Mouse (Mus musculus) neutrophil, adult 5-6 weeks (primary cell): Measurements from ENCODE around the gene Kxd1. TPM values are rescaled to one million over a fixed set of nuclear protein-coding genes. Genes with fewer than 3 reads are reported as not detected.
A peak's percentile ranks its signal among the peaks of the same experiment; 100 is the strongest.

Experiments used
- ATAC-seq: fragments of 151-379, 151-347 bp; 2 replicates; pipeline ENCODE4 v1.8.0; 2017; ENCODE audit warnings: mild to moderate bottlenecking, moderate TSS enrichment; ENCODE audit not compliant: insufficient number of reproducible peaks, poor library complexity, low FRiP score, severe bottlenecking; ENCODE audit errors: extremely low read depth
- total RNA-seq: library from RNA; stranded (forward); fragments of 200-1000 nt; gene quantifications from 2 replicates; pipeline ENCODE4 v1.2.3, GENCODE M21; 2017

Kxd1 gene
- 47.4 and 51.6 TPM in 2 replicates for total RNA-seq

DNA sequence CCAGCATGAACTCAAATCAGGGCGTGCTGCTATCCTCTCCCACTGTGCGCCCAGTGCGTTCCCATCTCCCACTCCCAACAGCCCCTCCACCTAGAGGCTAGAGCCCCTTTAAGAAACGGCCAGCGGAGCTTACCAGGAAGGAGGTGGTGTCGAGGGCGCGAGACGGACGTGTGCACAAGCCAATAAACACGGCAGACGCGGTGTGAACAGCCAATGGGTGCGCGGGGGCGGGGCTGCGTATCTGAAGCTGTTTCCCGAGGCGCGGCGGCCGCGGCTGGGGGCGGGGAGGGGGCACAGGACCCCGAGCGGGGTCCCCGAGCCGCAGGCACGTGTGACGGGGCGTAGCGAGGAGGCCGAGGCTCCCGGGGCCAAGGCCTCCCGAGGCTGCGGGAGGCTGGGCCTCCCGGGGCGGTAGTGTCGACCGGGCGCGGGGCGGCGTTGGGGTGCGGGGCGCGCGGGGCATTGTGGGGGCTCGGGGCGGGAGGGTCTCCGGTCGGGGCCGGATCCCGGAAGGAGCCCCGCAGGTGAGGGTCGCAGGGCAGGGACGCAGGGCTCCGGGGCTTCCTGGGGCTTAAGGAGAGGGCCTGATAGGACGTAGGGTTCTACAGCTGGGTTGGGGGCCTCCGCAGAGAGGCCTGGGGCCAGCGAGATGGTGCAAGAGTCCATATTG lies at the start of gene Kxd1, which contains the start of gene Fkbp8:
Kxd1 (minus strand) TSS at position 445 of the 670 bp plus-strand sequence.
Fkbp8 (plus strand) TSS at position 213 of the 670 bp plus-strand sequence.
- ATAC-seq, result peak; percentile 89

DNA sequence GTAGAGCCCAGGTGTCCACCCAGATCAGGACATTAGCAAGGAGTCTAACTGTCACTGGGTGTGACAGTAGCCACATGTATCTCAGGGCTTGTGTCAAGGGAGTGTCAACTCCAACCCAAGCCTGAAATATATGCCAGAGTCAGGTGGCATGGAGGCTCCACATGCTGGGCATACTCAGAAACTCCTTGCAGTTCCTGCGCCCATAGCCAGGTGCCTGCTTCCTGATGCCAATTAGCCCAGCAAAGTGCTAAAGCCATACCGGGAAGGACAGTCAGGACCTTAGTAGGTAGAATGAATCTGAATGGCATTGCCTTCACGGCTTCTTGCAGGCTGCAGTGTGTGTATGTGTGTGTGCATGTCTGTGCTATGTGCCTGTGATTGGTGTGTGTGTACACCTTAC lies 49.5 kb upstream of the Kxd1 start:
- ATAC-seq, result no peak

DNA sequence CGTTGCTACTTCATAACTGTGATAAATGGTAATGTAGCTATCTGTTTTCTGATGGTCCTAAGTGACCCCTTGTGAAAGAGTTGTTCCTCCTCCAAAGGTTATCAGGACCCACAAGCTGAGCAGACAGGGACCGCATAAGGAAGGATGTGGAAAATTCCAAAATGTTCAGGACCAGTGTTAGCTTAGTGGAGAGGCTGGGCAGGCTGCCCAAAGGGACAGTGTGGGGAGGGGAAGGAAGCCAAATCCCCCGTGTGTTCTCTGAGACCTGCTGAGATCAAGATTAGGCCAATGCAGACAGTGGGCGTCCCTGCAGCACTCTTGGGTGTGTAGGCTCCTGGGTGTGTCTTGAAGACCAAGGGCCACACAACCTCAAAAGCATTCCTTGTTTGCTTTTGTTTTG lies 47.2 kb upstream of the Kxd1 start:
- ATAC-seq, result no peak

DNA sequence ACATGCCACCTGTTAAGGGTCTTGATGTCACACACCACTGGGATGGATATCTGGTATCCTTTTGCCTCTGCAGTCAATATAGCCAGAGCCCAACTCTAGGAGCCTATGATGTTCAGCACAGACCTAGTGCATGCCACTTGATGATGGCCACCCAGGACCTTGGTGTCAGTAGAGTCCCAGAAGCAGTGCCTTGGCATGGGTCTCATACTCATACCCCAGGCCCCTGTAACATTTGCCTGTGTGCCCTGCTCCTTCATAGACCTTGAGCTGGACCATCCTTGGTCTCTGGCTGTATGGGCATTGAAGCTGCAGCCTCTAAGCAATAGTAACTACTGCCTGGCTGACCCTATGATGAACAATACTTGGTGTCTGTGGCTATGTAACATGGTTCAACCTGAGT lies 46.5 kb upstream of the Kxd1 start:
- no peak for ATAC-seq

DNA sequence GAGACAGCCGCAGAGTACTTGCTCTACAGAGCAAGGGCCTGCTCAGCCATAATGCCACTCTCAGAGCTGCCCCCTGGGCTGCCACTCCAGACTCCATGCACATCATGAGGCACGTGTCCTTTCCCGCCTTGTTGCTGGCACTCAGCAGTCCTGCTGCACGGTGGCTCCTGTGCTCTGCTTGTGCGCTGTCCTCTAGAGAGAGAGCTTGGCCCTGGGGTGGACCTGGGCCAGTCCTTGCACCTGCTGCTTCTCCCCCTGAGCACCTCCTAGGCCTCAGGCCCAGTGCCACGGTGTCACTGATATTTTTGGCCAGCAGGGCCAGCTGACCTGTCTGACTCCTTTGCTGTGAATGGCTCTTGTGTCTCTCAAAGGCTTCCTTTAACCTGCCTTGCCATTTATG lies 43.2 kb upstream of the Kxd1 start:
- ATAC-seq, result no peak

DNA sequence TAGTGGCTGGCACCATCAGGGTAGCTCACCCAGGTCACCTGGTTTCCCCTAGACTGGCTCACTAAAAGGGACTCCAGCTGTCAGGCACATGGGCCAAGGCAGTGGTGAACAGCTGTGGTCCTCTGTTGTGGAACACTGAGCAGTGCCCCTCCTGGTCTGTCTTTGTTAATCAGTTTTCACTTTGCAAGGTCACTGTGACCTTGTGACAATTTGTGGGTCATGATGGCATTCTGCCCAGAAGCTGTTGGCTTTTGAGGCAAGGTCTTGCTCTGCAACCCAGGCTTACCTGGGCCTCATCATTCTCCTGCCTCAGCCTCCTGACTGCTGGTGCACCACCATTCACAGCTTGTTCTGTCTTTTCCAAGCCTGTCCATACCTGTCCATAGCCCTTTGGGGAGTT lies 42.6 kb upstream of the Kxd1 start:
- no peak for ATAC-seq

DNA sequence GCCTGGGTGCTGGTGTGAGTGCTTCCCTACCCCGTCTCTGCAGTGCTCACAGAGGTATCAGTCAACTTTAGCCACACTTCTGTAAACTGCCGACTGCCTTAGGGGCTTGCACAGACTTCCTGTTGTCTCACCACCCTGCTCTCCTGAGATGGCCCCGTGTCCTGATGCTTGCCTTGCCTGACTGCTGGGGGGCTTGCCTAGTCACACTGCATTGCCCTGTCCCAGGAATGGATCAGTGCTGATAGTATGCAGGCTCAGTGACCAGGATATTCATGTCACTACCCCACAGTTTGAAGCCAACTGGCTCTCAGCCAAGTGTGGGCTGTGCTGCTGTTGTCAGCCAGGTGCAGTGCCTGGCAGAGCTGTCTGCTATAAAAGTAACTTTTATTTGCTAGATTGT lies 37.8 kb upstream of the Kxd1 start:
- ATAC-seq, result peak; percentile 23; the same call in 1 of the 2 replicates

DNA sequence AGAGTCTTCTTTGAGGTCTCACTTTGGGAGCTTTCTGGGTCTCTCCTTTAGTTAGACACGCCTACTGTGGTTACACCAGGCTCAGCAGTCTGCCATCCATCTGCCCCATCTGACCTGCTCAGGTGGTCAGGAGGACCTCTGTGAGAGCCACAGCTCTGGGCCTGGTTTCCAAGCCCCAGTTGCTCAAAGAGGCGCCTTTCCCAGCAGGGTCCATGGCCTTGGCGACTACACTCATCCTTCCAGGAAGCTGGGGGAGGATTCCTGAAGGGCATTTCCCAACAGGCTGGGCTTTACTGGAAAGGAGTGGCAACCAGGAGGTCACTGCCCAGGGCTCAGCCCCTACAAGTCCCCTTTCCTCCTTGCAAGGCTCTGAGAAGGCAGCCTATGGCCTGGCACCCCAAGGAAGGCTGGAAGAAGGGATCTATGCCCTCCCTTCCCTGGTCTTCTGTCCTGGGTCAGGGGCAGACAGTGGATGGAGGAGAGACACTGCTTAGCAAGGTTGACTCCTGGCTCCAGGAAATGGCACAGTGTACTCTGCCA lies 37.0 kb upstream of the Kxd1 start:
- ATAC-seq, result no peak

DNA sequence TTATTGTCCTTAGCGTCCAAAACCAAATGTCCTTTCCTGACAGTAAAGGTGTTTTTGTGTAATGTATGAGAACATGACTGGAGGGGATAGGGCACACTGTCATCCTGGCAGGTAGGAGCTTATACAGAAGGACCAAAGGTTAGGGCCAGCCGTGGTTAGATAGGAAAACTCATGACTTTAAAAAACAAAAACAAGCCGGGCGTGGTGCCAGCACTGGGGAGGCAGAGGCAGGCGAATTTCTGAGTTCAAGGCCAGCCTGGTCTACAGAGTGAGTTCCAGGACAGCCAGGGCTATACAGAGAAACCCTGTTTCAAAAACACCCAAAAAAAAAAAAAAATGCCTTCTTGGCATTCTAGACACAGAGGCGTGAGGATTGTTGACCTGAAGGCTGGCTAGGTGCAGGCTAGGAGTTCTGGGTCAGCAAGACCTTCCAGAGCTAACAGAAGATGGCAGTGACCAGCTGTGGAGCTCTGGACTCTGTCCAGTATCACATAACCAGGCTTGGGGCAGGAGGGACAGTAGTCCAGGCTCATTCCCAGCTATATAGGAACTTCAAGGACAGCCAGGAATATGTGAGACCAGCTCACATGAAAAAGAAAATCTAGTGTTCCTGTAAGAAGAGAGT lies 36.1 kb upstream of the Kxd1 start:
- ATAC-seq, result no peak

DNA sequence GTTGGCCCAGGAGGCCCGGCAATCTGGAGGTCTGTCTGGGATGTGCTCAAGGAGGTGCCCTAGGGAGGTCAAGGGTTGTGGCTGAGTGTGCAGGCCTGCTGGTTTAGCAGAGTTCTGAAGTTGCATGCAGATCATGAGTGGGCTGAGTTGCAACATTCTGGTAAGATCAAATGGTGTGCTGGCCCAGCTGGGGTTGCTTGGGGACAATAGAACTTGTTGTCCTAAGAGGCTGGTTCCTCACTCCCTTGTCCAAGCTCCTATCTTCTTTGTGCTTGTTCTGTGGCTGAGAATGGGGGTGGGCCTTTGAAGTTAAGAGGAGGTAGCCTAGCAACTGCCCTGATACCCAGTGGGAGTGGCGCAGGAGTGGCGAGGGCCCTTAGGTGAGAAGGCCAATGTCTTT lies 35.0 kb upstream of the Kxd1 start:
- ATAC-seq, result no peak

DNA sequence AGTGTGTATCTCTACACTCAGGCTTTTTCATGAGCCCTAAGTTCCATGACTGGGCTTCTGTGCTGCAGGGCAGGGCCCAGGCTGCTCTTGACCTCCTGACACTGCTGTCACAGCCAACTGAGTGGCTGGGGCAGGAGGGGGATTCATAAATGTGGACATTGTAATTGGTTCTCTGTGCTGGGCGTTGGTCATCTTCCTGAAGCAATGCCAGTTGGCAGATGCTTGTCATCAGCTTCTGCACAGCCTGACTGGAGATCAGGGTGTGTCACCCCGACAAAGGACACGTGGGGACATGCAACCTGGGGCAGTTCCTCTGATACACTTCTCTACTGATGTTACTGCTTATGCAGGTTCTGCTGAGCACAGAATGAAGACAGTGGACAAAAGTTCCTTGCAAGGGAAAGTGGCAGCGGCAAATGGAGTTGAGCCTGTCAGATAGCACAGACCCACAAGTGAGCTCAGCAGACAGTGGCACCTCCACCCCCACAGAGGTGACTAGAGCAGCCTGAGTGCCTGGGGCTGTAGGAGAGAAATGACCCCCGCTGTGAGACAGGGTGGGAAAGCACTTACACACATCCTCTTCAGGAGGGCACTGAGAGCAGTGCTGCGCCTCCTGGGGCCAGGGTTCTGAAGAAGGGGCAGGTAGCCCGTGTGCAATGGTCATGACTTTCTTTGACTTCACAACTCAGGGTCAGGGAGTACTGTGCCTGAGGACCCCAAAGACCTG lies 34.2 kb upstream of the Kxd1 start:
- no peak for ATAC-seq

DNA sequence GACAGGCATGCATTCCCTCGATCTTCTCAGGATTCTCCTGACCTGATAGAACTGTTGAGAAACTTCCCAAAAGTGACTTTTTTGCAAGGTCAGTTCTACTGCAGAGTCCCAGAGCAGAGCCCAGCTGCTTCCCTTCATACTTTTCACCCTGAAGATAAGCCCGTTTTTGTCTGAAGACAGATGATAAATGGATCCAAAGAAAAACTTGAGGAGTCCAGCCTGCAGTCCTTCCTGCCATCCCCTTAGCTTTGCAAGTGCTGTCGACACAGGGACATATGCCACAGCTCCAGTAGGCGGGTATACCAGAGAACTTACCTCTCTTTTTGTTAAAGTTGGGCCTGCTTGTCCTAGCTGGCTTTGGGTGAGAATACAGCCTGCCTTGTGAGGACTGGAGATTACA lies 33.6 kb upstream of the Kxd1 start:
- ATAC-seq, result no peak

DNA sequence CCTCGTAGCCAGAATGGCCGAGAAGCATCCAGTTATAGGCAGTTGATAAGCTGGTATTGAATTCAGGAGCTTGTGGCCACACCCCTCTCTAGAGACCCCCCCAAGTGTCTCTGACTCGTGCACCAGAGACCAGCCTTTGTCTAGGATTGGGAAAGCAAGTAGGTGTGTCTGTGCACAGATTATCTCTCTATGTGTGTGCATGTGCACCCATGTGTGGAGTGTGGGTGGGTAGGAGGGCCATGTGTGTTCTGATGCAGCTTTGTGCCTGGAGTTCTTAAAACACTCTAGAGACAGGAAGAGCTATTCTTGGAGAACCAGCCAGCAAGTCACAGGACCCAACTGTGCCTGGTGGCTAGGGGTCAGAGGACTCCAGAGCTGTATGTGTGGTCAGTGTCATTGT lies 32.8 kb upstream of the Kxd1 start:
- ATAC-seq, result no peak

DNA sequence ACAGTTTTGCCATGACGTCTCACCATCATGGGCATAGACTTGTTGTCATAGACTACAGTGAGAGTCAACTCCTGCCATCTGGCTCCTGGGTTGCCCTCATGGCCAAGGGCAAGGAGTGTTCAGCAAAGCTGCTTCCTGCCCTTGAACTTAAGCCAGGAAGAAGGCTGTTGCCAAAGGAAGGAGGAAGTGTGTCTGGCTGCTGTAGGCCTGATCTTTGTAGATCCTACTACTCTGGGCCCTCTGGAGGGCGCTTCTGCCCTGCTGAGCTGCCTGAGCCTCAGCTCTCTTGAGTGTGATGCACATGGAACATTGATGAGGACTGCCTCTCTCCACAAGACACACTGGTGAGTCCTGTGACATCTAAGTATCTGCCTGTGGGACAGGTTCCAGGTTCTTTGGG lies 32.3 kb upstream of the Kxd1 start:
- peak; percentile 46 for ATAC-seq

DNA sequence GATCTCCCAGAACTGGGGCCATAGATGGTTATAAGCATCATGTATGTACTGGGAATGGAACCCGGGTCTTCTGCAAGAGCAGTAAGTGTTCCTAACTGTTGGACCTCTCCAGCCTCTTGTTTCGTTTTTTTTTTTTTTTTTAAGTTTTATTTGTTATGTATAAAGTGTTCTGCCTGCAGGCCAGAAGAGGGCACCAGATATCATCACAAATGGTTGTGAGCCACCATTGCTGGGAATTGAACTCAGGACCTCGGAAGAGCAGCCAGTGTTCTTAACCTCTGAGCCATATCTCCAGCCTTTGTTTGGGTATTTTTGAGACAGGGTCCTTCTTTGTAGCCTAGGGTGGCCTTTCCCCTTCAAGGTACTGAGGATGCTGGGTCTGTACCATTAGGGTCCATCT lies 31.2 kb upstream of the Kxd1 start:
- no peak for ATAC-seq

DNA sequence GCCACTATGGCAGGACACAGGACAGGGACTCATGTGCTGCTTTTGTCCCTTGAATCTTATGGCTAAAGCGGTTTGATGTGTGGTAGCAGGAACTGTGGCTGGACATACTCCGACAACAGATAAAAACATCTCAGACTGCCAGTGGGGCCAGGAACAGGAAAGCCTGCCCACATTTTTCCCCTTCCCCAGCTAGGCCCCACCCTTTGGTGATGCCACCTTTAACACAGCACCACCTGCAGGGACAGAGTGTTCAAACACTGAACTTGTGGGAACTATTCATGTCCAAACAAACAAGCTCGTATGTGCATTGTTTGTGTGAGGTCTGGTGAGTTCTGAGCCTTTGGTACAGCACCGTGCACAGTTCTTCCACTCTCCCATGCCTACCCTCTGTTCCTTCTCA lies 30.6 kb upstream of the Kxd1 start:
- peak; percentile 27; the same call in 1 of the 2 replicates for ATAC-seq

DNA sequence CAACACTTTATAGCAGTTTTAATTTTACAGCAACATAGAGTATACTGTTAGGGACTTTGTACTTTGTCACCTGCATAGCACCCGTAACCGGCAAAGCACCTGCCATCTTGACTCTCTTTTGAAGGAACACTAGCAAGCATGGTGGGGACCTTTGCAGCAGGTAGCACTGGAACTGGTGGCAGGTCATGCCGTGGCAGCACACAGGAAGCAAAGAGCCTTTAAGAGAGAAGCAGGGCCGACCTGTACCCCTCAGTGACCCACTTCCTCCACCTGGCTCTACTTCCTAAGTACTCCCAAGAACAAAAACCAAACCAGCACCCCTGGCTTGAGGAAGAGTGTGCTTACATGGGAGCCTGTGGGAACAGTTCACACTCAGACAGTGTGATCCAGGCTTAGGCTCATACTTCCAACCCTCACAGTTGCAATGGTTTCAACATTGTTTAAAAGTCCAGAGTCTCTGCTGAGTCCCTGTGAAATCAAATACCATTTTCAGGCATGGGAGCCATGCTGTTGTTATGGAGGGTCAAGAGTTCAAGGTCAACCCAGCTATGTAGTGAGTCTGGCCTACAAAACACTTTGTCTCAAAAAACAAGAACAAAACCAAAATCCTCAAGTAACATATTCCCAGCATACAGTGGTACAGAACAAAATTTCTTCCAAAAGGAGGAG lies 27.5 kb upstream of the Kxd1 start:
- no peak for ATAC-seq

DNA sequence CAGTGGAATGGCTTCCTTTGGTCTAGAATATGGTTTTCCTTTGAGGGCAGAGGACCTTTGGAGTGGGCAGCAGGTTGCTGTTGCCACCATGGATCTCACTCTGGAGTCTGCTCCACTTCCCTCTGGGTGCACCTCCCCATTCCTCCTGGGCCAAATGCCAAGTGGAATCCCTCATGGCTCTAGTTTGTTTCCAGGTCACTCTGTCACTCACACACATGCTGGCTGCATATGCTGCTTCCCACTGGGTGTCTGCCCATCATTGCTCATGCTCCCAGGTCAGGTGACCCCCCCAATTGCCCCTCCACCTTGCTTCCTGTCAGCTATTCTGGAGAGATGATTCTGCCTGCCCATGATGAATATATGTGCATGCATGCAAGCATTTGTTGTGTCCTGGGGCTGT lies 26.0 kb upstream of the Kxd1 start:
- no peak for ATAC-seq

DNA sequence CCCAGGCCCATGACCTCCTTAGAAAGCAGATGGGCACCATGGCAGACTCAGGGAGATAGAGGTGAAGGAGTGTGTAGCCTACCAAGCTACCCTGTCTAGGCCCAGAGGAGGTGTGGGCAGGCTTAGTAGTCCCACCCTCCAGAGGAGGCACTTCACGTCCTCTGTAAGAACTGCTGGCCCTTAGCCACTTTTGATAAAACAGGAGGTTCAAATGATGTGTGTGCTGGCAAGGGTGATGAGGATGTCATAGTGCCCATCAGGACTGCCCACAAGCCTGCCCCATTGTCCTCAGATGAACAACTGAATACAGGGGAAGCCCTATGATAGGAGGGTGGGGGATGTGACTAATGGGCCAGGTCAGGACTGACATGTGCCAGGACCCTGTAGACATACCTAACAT lies 25.1 kb upstream of the Kxd1 start:
- no peak for ATAC-seq
